In the genomic region with DNA sequence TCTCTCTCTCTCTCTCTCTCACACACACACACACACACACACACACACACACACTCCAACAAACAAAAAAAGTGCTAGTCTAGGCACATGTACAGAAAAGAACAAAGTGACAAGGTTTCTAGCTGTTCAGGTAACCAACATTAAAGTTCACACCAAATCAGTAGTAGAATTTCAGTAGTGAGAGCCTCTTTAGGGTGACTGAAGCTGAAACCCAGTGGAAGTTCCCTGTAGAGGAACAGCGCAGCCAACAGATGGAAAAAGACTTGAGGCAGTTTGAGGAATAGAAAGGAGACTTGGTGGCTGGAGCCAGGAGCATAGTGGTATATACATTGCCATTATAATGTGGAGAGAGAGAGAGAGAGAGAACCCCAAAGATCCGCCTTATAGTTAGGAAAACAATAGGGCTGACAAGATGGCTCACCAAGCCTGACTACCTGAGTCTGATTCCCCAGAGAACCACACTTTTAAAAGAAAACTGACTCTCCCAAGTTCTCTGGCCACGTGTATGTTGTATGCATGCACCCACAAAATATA, we compare ENCODE assay signal across 8 mouse cellular contexts. TPM values are rescaled to one million over a fixed set of nuclear protein-coding genes. Genes with fewer than 3 reads are reported as not detected.
DNase-seq lines count a peak whose midpoint lies in the region; ATAC-seq and TF ChIP-seq lines count a peak whose summit lies in the region.

No protein-coding gene starts in this region.

- no peak for ATAC-seq in hindbrain, embryonic 16.5 days
- ATAC-seq in midbrain, embryonic 16.5 days: no peak

- DNase-seq in layer of hippocampus, adult 2 months (ENCODE audit: low spot score in 2 of 2): no peak
- DNase-seq in layer of hippocampus, postnatal 25 days (ENCODE audit: extremely low spot score in 1 of 2, low spot score in 1 of 2): no peak
- DNase-seq in adrenal gland, postnatal 14 days: no peak
- no peak for DNase-seq in MN1 (ENCODE audit: low spot score)
- no peak for DNase-seq in adrenal gland, adult 2 months

- H3K27ac ChIP-seq in layer of hippocampus, adult 2 months: peak overlapping the region; percentile 99
- H3K27ac ChIP-seq in cortical plate, adult 2 months (ENCODE audit: insufficient read depth, low read length): no peak overlapping the region
- H3K27ac ChIP-seq in hindbrain, embryonic 16.5 days (ENCODE audit: low read depth, low read length): 0 out of 2 replicates have a peak overlapping the region, but pooled peaks have one; percentile 25
- H3K27ac ChIP-seq in midbrain, embryonic 16.5 days (ENCODE audit: low read length): no peak overlapping the region; the same call in 1 of the 2 replicates

- 39% methylated on average over 3 of the region's 3 CpGs for WGBS in hindbrain, embryonic 16.5 days
- WGBS in midbrain, embryonic 16.5 days: 44% methylated on average over 3 of the region's 3 CpGs

- peaks cover 6% of the 10 kb centered on the region; the same call in 1 of the 2 replicates for H3K4me1 ChIP-seq in cortical plate, adult 2 months (ENCODE audit: control insufficient read depth, insufficient read depth, low read length)
- peaks cover 13% of the 10 kb centered on the region for H3K4me1 ChIP-seq in hindbrain, embryonic 16.5 days (ENCODE audit: control insufficient read depth, insufficient read depth, low read depth, low read length)
- H3K4me1 ChIP-seq in midbrain, embryonic 16.5 days (ENCODE audit: control insufficient read depth, insufficient read depth, low read length): peaks cover 19% of the 10 kb centered on the region

- H3K4me3 ChIP-seq in layer of hippocampus, adult 2 months: peak overlapping the region; percentile 85
- peak overlapping the region; percentile 55; the same call in 1 of the 2 replicates for H3K4me3 ChIP-seq in cortical plate, adult 2 months (ENCODE audit: insufficient read depth, low read length)
- peak overlapping the region; percentile 86 for H3K4me3 ChIP-seq in hindbrain, embryonic 16.5 days (ENCODE audit: low read length)
- H3K4me3 ChIP-seq in midbrain, embryonic 16.5 days (ENCODE audit: low read depth, low read length): peak overlapping the region; percentile 70

- H3K9ac ChIP-seq in hindbrain, embryonic 16.5 days (ENCODE audit: low read depth, low read length): peak overlapping the region; percentile 68; the same call in 1 of the 2 replicates
- peak overlapping the region; percentile 82 for H3K9ac ChIP-seq in midbrain, embryonic 16.5 days (ENCODE audit: low read depth, low read length)

- H3K4me2 ChIP-seq in hindbrain, embryonic 16.5 days (ENCODE audit: low read length): peak overlapping the region; percentile 65
- peak overlapping the region; percentile 86 for H3K4me2 ChIP-seq in midbrain, embryonic 16.5 days (ENCODE audit: low read length)

- no peak for TF ChIP-seq POLR2A in cortical plate, adult 2 months (IDR thresholded peaks at IDR 0.05; ENCODE audit: extremely low read depth, insufficient read depth, low read length)

- H3K27me3 ChIP-seq in hindbrain, embryonic 16.5 days (replicated peaks; ENCODE audit: control insufficient read depth, insufficient read depth, low read length): no peaks in the 10 kb centered on the region
- H3K27me3 ChIP-seq in midbrain, embryonic 16.5 days (ENCODE audit: control insufficient read depth, insufficient read depth, low read depth, low read length): no peaks in the 10 kb centered on the region

- H3K9me3 ChIP-seq in hindbrain, embryonic 16.5 days (ENCODE audit: control insufficient read depth, low read length): no peaks in the 10 kb centered on the region
- no peaks in the 10 kb centered on the region for H3K9me3 ChIP-seq in midbrain, embryonic 16.5 days (replicated peaks; ENCODE audit: control insufficient read depth, low read length, poor library complexity, severe bottlenecking)

- TF ChIP-seq CTCF in layer of hippocampus, adult 2 months (conservative IDR thresholded peaks at IDR 0.05): no peak
- no peak for TF ChIP-seq CTCF in cortical plate, adult 2 months (IDR thresholded peaks at IDR 0.05; ENCODE audit: extremely low read depth, insufficient read depth, low read length)

- H3K36me3 ChIP-seq in hindbrain, embryonic 16.5 days (ENCODE audit: control insufficient read depth, insufficient read depth, low read length): no peaks in the 10 kb centered on the region
- H3K36me3 ChIP-seq in midbrain, embryonic 16.5 days (ENCODE audit: control insufficient read depth, insufficient read depth, low read length): no peaks in the 10 kb centered on the region

RNA-seq across cellular contexts. Expression of a gene that starts 1.0 kb away (rescaled TPM):
- total RNA-seq in layer of hippocampus, adult 2 months (2021): 1 to 10 TPM in 1 of 2 experiments, under 1 TPM in 1; 0.64 to 1.1 TPM
- 1 to 10 TPM; 1.3 to 1.4 TPM for total RNA-seq in layer of hippocampus, postnatal 25 days (2021)
- polyA plus RNA-seq in cortical plate, adult 2 months (2012; rRNA removed): 0.83 and 0.86 TPM in 2 replicates
- 1.3 TPM in 2 replicates for polyA plus RNA-seq in hindbrain, embryonic 16.5 days (2015; fragmentation: Nextera tagmentation; extraction: Ambion mirVana)
- 1.0 and 1.2 TPM in 2 replicates for polyA plus RNA-seq in midbrain, embryonic 16.5 days (2015; fragmentation: Nextera tagmentation; extraction: Ambion mirVana)
- 15.9 and 22.2 TPM in 2 replicates for total RNA-seq in adrenal gland, postnatal 14 days (2021)
- 10 to 100 TPM; 13.9 to 14.1 TPM for total RNA-seq in adrenal gland, adult 2 months (2021)
- 20.1 and 22.3 TPM in 2 replicates for polyA plus RNA-seq in adrenal gland, adult 2 months (2012; rRNA removed)

RNA-seq across cellular contexts. Expression of a gene that starts 1.1 kb away (rescaled TPM):
- total RNA-seq in layer of hippocampus, adult 2 months (2021): 10 to 100 TPM; 72.7 to 82.2 TPM
- 10 to 100 TPM; 63.7 to 71.6 TPM for total RNA-seq in layer of hippocampus, postnatal 25 days (2021)
- polyA plus RNA-seq in cortical plate, adult 2 months (2012; rRNA removed): 84.4 and 91.5 TPM in 2 replicates
- polyA plus RNA-seq in hindbrain, embryonic 16.5 days (2015; fragmentation: Nextera tagmentation; extraction: Ambion mirVana): 49.7 and 61.5 TPM in 2 replicates
- polyA plus RNA-seq in midbrain, embryonic 16.5 days (2015; fragmentation: Nextera tagmentation; extraction: Ambion mirVana): 61.4 and 65.7 TPM in 2 replicates
- total RNA-seq in adrenal gland, postnatal 14 days (2021): 44.5 and 55.1 TPM in 2 replicates
- total RNA-seq in adrenal gland, adult 2 months (2021): 10 to 100 TPM; 42.9 to 47.5 TPM
- polyA plus RNA-seq in adrenal gland, adult 2 months (2012; rRNA removed): 56.3 and 60.2 TPM in 2 replicates

RNA-seq across cellular contexts. Expression of a gene that starts 10.1 kb away (rescaled TPM):
- total RNA-seq in layer of hippocampus, adult 2 months (2021): 10 to 100 TPM; 68.9 to 77.9 TPM
- 10 to 100 TPM; 77.5 to 97.5 TPM for total RNA-seq in layer of hippocampus, postnatal 25 days (2021)
- 90.9 and 97.3 TPM in 2 replicates for polyA plus RNA-seq in cortical plate, adult 2 months (2012; rRNA removed)
- polyA plus RNA-seq in hindbrain, embryonic 16.5 days (2015; fragmentation: Nextera tagmentation; extraction: Ambion mirVana): 127 and 136 TPM in 2 replicates
- 91.3 and 107 TPM in 2 replicates for polyA plus RNA-seq in midbrain, embryonic 16.5 days (2015; fragmentation: Nextera tagmentation; extraction: Ambion mirVana)
- 139 and 159 TPM in 2 replicates for total RNA-seq in adrenal gland, postnatal 14 days (2021)
- total RNA-seq in adrenal gland, adult 2 months (2021): 100 to 1,000 TPM; 229 to 231 TPM
- 145 and 186 TPM in 2 replicates for polyA plus RNA-seq in adrenal gland, adult 2 months (2012; rRNA removed)

RNA-seq across cellular contexts. Expression of a gene that starts 29.4 kb away (rescaled TPM):
- total RNA-seq in layer of hippocampus, adult 2 months (2021): 10 to 100 TPM; 14.8 to 16.5 TPM
- total RNA-seq in layer of hippocampus, postnatal 25 days (2021): 10 to 100 TPM; 10.9 to 12.7 TPM
- 15.3 and 15.6 TPM in 2 replicates for polyA plus RNA-seq in cortical plate, adult 2 months (2012; rRNA removed)
- polyA plus RNA-seq in hindbrain, embryonic 16.5 days (2015; fragmentation: Nextera tagmentation; extraction: Ambion mirVana): 2.9 and 3.1 TPM in 2 replicates
- 1.2 and 1.9 TPM in 2 replicates for polyA plus RNA-seq in midbrain, embryonic 16.5 days (2015; fragmentation: Nextera tagmentation; extraction: Ambion mirVana)
- 3.0 TPM in 2 replicates for total RNA-seq in adrenal gland, postnatal 14 days (2021)
- 1 to 10 TPM; 1.1 to 4.7 TPM for total RNA-seq in adrenal gland, adult 2 months (2021)
- 13.5 and 20.0 TPM in 2 replicates for polyA plus RNA-seq in adrenal gland, adult 2 months (2012; rRNA removed)

RNA-seq across cellular contexts. Expression of a gene that starts 37.6 kb away (rescaled TPM):
- total RNA-seq in layer of hippocampus, adult 2 months (2021): under 1 TPM in 1 of 2 experiments, not detected in 1; 0.36 TPM
- under 1 TPM; 0.30 to 0.40 TPM for total RNA-seq in layer of hippocampus, postnatal 25 days (2021)
- polyA plus RNA-seq in cortical plate, adult 2 months (2012; rRNA removed): 14.7 and 17.5 TPM in 2 replicates
- 0.09 and 0.10 TPM in 2 replicates for polyA plus RNA-seq in hindbrain, embryonic 16.5 days (2015; fragmentation: Nextera tagmentation; extraction: Ambion mirVana)
- polyA plus RNA-seq in midbrain, embryonic 16.5 days (2015; fragmentation: Nextera tagmentation; extraction: Ambion mirVana): not detected in 2 replicates
- 0.67 and 0.94 TPM in 2 replicates for total RNA-seq in adrenal gland, postnatal 14 days (2021)
- total RNA-seq in adrenal gland, adult 2 months (2021): 1 to 10 TPM in 1 of 2 experiments, under 1 TPM in 1; 0.63 to 1.2 TPM
- polyA plus RNA-seq in adrenal gland, adult 2 months (2012; rRNA removed): not detected in 2 replicates

Comparison
In these comparisons a context has a peak if more than half of its experiments do, and no peak if none do; other contexts are left out.
1. H3K27ac ChIP-seq: peak in layer of hippocampus, adult 2 months (single experiment) and hindbrain, embryonic 16.5 days (single experiment); none in cortical plate, adult 2 months (single experiment) and midbrain, embryonic 16.5 days (single experiment).
2. Peak in every context shown above with its lines, with median percentiles within 50 percentile points of each other: H3K4me3 ChIP-seq.